Mouse (Mus musculus): ENCODE data around the gene Sorl1. TPM values are rescaled to one million over a fixed set of nuclear protein-coding genes. Genes with fewer than 3 reads are reported as not detected.

Gene Sorl1
- polyA plus RNA-seq, 2 experiments: 7.9 to 8.2 TPM

DNA sequence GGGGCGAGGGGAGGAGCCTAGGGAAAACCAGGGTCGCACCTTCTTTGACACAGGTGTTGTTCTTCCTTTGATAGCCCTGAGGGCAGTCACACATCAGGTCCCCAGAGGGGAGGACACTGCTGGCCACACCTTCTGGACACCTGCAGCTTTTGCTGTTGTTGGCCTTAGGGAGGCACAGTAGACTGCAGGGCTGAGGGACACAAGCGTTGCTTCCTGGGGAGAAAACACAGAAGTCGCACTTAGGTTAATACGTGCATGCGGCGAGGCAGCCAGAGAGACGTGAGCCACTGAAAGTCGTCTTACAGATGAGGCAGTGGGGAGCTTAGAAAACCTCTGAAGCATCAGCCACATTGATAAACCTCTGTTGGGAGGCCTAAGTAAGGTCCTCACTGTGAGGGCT, 99.8 kb downstream of the Sorl1 start:
- no peak for TF ChIP-seq POLR2A (IDR thresholded peaks at IDR 0.05; ENCODE audit: borderline replicate concordance, extremely low read depth, insufficient read depth, insufficient read length)
- 67% methylated on average over 9 of the region's 9 CpGs for WGBS
- no peaks in the 10 kb centered on the region for H3K36me3 ChIP-seq (ENCODE audit: control insufficient read depth, insufficient read depth, low read length)
- ATAC-seq (ENCODE audit: low FRiP score, low read depth) (no peak), DNase-seq (ENCODE audit: low spot score) (no peak)
- H3K27ac ChIP-seq (replicated peaks; ENCODE audit: low read depth, low read length): no peak overlapping the region
- H3K9ac ChIP-seq (ENCODE audit: low read depth, low read length, severe bottlenecking): no peak overlapping the region
- no peaks in the 10 kb centered on the region for H3K27me3 ChIP-seq (ENCODE audit: control insufficient read depth, insufficient read depth, low read length)
- no peak overlapping the region for H3K4me3 ChIP-seq (replicated peaks; ENCODE audit: low read length)
- H3K4me1 ChIP-seq (ENCODE audit: control insufficient read depth, insufficient read depth, low read length): peaks cover 6% of the 10 kb centered on the region; the same call in 1 of the 2 replicates
- H3K4me2 ChIP-seq (replicated peaks; ENCODE audit: low read depth, low read length, severe bottlenecking): no peak overlapping the region
- H3K9me3 ChIP-seq (ENCODE audit: control insufficient read depth, low read length): no peaks in the 10 kb centered on the region

DNA sequence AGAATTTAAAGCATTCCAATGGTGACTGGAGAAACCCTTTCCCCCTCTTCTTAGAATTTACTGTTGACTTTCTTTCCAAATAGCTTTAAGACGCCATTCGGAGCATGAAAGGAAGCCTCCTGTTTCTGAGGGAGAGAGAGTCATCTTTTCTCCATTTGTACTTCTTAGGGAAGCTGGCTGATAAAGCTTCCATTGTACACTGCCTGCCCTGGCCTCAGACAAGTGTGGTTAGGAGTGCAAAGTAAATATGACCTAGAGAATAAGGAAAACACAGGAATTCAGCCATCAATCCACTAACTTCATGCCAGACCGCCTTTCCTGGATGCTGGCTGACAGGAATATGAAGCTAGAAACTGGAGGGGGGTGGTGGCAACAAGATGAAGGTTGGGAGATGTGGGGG, 100.7 kb downstream of the Sorl1 start:
- Histone ChIP-seq H3K9me3 (ENCODE audit: control insufficient read depth, low read length) (no peaks in the 10 kb centered on the region), H3K27ac (replicated peaks; ENCODE audit: low read depth, low read length) (no peak overlapping the region), H3K4me1 (ENCODE audit: control insufficient read depth, insufficient read depth, low read length) (peaks cover 6% of the 10 kb centered on the region; the same call in 1 of the 2 replicates), H3K4me3 (replicated peaks; ENCODE audit: low read length) (no peak overlapping the region), H3K4me2 (replicated peaks; ENCODE audit: low read depth, low read length, severe bottlenecking) (no peak overlapping the region), H3K36me3 (ENCODE audit: control insufficient read depth, insufficient read depth, low read length) (no peaks in the 10 kb centered on the region), H3K27me3 (ENCODE audit: control insufficient read depth, insufficient read depth, low read length) (no peaks in the 10 kb centered on the region), H3K9ac (ENCODE audit: low read depth, low read length, severe bottlenecking) (no peak overlapping the region)
- WGBS: 67% methylated on average over 3 of the region's 3 CpGs
- DNase-seq (ENCODE audit: low spot score): no peak
- ATAC-seq (ENCODE audit: low FRiP score, low read depth): no peak
- no peak for TF ChIP-seq POLR2A (IDR thresholded peaks at IDR 0.05; ENCODE audit: borderline replicate concordance, extremely low read depth, insufficient read depth, insufficient read length)

DNA sequence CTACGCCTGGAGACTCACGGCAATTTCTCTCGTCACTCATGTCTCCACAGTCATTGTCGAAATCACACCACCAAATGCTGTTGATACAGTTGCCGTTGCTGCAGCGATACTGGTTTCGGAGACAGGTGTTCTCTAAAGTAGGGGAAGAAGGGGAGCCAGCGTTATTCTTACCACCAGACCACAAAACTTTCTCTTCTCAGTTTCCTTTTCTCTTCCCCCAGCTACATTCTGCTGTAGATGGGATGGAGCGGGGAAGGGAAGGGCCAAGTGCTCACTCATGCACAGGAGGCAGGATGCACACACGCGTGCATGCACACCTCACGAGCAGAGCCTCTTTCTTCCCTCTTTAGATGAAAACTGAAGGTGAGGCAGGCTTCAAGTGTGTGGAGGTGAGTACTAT, 101.8 kb downstream of the Sorl1 start:
- Histone ChIP-seq H3K9ac (ENCODE audit: low read depth, low read length, severe bottlenecking) (no peak overlapping the region), H3K4me3 (replicated peaks; ENCODE audit: low read length) (no peak overlapping the region), H3K36me3 (ENCODE audit: control insufficient read depth, insufficient read depth, low read length) (no peaks in the 10 kb centered on the region), H3K9me3 (ENCODE audit: control insufficient read depth, low read length) (no peaks in the 10 kb centered on the region), H3K4me1 (ENCODE audit: control insufficient read depth, insufficient read depth, low read length) (peaks cover 6% of the 10 kb centered on the region; the same call in 1 of the 2 replicates), H3K4me2 (replicated peaks; ENCODE audit: low read depth, low read length, severe bottlenecking) (no peak overlapping the region), H3K27me3 (ENCODE audit: control insufficient read depth, insufficient read depth, low read length) (no peaks in the 10 kb centered on the region), H3K27ac (replicated peaks; ENCODE audit: low read depth, low read length) (no peak overlapping the region)
- TF ChIP-seq POLR2A (IDR thresholded peaks at IDR 0.05; ENCODE audit: borderline replicate concordance, extremely low read depth, insufficient read depth, insufficient read length): no peak
- 90% methylated on average over 12 of the region's 12 CpGs for WGBS
- ATAC-seq (ENCODE audit: low FRiP score, low read depth) (no peak), DNase-seq (ENCODE audit: low spot score) (no peak)

DNA sequence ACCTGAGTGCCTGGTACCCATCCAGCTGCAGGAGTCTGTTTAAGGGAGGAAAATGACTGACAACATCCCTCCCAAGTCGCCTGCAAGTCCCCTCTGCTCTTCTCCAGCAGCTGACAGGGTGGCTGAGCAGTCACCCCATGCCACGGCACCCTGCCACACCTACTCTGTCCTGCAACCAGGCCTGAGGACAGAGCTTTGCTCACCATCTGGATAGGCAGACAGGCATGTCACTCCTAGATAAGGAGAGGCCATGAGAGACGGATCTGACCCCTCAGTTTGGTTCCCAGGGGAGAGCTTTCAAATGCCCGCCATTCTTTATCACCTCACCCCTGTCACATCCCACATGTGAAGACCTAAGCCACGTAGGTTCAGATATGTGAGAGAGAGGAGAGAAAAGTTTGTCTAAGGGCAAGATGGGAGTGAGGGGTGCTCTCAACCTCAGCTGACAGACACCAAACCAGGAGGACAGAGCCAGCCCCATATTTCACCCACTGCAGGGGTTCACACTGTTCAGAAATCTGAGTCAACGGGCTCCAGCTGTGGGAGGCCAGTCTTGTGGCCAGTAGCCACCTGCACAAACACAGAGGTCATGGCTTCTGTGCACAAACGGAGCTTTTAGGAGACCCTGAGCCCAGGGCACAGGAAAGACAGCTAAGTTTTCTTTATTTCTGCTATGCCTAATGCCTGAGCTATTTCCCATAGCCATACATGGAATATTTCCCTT, 104.6 kb downstream of the Sorl1 start:
- H3K9ac ChIP-seq (ENCODE audit: low read depth, low read length, severe bottlenecking): 0 out of 2 replicates have a peak overlapping the region, but pooled peaks have one; percentile 9
- no peak for TF ChIP-seq POLR2A (IDR thresholded peaks at IDR 0.05; ENCODE audit: borderline replicate concordance, extremely low read depth, insufficient read depth, insufficient read length)
- 42% methylated on average over 7 of the region's 7 CpGs for WGBS
- ATAC-seq (ENCODE audit: low FRiP score, low read depth): no peak
- no peak overlapping the region for H3K4me2 ChIP-seq (replicated peaks; ENCODE audit: low read depth, low read length, severe bottlenecking)
- H3K27me3 ChIP-seq (ENCODE audit: control insufficient read depth, insufficient read depth, low read length): no peaks in the 10 kb centered on the region
- no peak for DNase-seq (ENCODE audit: low spot score)
- peaks cover 6% of the 10 kb centered on the region; the same call in 1 of the 2 replicates for H3K9me3 ChIP-seq (ENCODE audit: control insufficient read depth, low read length)
- H3K27ac ChIP-seq (replicated peaks; ENCODE audit: low read depth, low read length): no peak overlapping the region
- no peak overlapping the region for H3K4me3 ChIP-seq (replicated peaks; ENCODE audit: low read length)
- H3K4me1 ChIP-seq (ENCODE audit: control insufficient read depth, insufficient read depth, low read length): peaks cover 6% of the 10 kb centered on the region; the same call in 1 of the 2 replicates
- no peaks in the 10 kb centered on the region; the same call in 1 of the 2 replicates for H3K36me3 ChIP-seq (ENCODE audit: control insufficient read depth, insufficient read depth, low read length)

DNA sequence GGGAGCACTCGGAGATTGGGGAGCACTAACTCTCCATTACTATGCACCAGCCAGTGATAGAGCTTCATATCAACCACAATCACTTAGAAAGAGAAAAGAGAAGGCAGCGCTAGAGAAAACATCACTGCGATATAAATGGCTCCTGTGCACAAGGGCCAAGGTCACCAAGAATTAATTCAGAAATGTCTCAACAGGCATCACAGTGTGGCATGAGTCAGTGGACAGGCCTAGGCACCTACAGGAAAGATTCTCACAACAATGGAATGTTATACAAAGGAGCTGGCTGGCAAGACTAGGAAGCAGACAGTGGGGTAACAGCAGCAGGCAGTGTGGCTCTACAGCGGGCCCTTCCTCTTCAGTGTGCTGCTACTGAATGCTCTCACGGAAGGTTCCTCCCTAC, 115.6 kb downstream of the Sorl1 start:
- no peaks in the 10 kb centered on the region for H3K36me3 ChIP-seq (ENCODE audit: control insufficient read depth, insufficient read depth, low read length)
- H3K9ac ChIP-seq (ENCODE audit: low read depth, low read length, severe bottlenecking): no peak overlapping the region
- no peak for TF ChIP-seq POLR2A (IDR thresholded peaks at IDR 0.05; ENCODE audit: borderline replicate concordance, extremely low read depth, insufficient read depth, insufficient read length)
- no peak for ATAC-seq (ENCODE audit: low FRiP score, low read depth)
- H3K27ac ChIP-seq (replicated peaks; ENCODE audit: low read depth, low read length): no peak overlapping the region
- no peak for DNase-seq (ENCODE audit: low spot score)
- H3K4me3 ChIP-seq (replicated peaks; ENCODE audit: low read length): no peak overlapping the region
- 97% methylated on average over 5 of the region's 5 CpGs for WGBS
- H3K4me1 ChIP-seq (ENCODE audit: control insufficient read depth, insufficient read depth, low read length): peaks cover 11% of the 10 kb centered on the region; the same call in 1 of the 2 replicates
- H3K9me3 ChIP-seq (ENCODE audit: control insufficient read depth, low read length): no peaks in the 10 kb centered on the region
- no peaks in the 10 kb centered on the region for H3K27me3 ChIP-seq (ENCODE audit: control insufficient read depth, insufficient read depth, low read length)
- no peak overlapping the region for H3K4me2 ChIP-seq (replicated peaks; ENCODE audit: low read depth, low read length, severe bottlenecking)
